Mouse (Mus musculus) CH12.LX (cell line): Measurements from ENCODE around the gene Sdc4.

Source experiments
- CTCF ChIP-seq, 2 experiments: IDR thresholded peaks in 1 of 2; conservative IDR thresholded peaks in 1 of 2; 2 replicates each; pipeline ENCODE4 v1.5.1; 2011 to 2012; ENCODE audit warnings: low read depth in 2 of 2, low read length in 2 of 2, improper control_type of control experiment in 1 of 2, inconsistent platforms in 1 of 2, mild to moderate bottlenecking in 1 of 2, moderate library complexity in 1 of 2
- E2F4 ChIP-seq: IDR thresholded peaks from 2 replicates; pipeline ENCODE4 v1.6.1; 2011; ENCODE audit warnings: low read depth, low read length, improper control_type of control experiment; ENCODE audit not compliant: insufficient replicate concordance
- GABPA ChIP-seq: IDR thresholded peaks from 2 replicates; pipeline ENCODE4 v1.6.1; 2012; ENCODE audit warnings: low read depth, low read length, improper control_type of control experiment, inconsistent platforms; ENCODE audit not compliant: insufficient replicate concordance
- POLR2A ChIP-seq: IDR thresholded peaks from 2 replicates; pipeline ENCODE4 v1.6.1; 2011; ENCODE audit warnings: low read depth, mild to moderate bottlenecking, improper control_type of control experiment, low read length
- POLR2AphosphoS2 ChIP-seq: IDR thresholded peaks from 2 replicates; pipeline ENCODE4 v1.6.1; 2011; ENCODE audit warnings: low read depth, low read length, improper control_type of control experiment
- SIN3A ChIP-seq: IDR thresholded peaks from 2 replicates; pipeline ENCODE4 v1.6.1; 2012; ENCODE audit warnings: low read length, improper control_type of control experiment, inconsistent platforms
- TCF12 ChIP-seq: IDR thresholded peaks from 2 replicates; pipeline ENCODE4 v1.6.1; 2014; ENCODE audit warnings: low read depth, mild to moderate bottlenecking, inconsistent platforms, low read length, improper control_type of control experiment

GRCm38 (mm10) chr2:164486258-164487114, 42.8 kb upstream of the Sdc4 start:
- TF ChIP-seq POLR2A (no peak; the same call in 1 of the 2 replicates), SIN3A (no peak), TCF12 (no peak), CTCF (conservative IDR thresholded peaks at IDR 0.05 in 1 of 2, IDR thresholded peaks at IDR 0.05 in 1 of 2; ENCODE audit: low read depth in 2 of 2, low read length in 2 of 2) (no peak), POLR2AphosphoS2 (no peak), E2F4 (no peak), GABPA (no peak)
